Mouse (Mus musculus): ENCODE data around the gene Kansl3. TPM values are rescaled to one million over a fixed set of nuclear protein-coding genes. Genes with fewer than 3 reads are reported as not detected.
A peak's percentile ranks its signal among the peaks of the same experiment; 100 is the strongest.

The Kansl3 gene
- polyA plus RNA-seq, 1 experiment: 47.9 TPM

- H3K27ac ChIP-seq (ENCODE audit: insufficient read depth, low read length): no peak overlapping the region
- TF ChIP-seq CTCF (IDR thresholded peaks at IDR 0.05; ENCODE audit: borderline replicate concordance, insufficient read depth, low read length): no peak
- no peak for TF ChIP-seq POLR2A (IDR thresholded peaks at IDR 0.05; ENCODE audit: low read depth, low read length)
- H3K4me1 ChIP-seq (ENCODE audit: control insufficient read depth, insufficient read depth, low read length): 0 out of 2 replicates have a peak, but pooled peaks cover 4% of the 10 kb centered on the region
- H3K4me3 ChIP-seq (ENCODE audit: insufficient read depth, low read length): peak overlapping the region; percentile 96
Measured at GRCm38 (mm10) chr1:36367698-36368097, 1.3 kb downstream of the Kansl3 start.

GRCm38 (mm10) chr1:36356955-36357695 is 11.9 kb downstream of the Kansl3 start:
- no peak for TF ChIP-seq CTCF (IDR thresholded peaks at IDR 0.05; ENCODE audit: borderline replicate concordance, insufficient read depth, low read length)
- no peak for TF ChIP-seq POLR2A (IDR thresholded peaks at IDR 0.05; ENCODE audit: low read depth, low read length)
- no peak overlapping the region for H3K4me3 ChIP-seq (ENCODE audit: insufficient read depth, low read length)
- no peak overlapping the region for H3K27ac ChIP-seq (ENCODE audit: insufficient read depth, low read length)
- no peaks in the 10 kb centered on the region for H3K4me1 ChIP-seq (ENCODE audit: control insufficient read depth, insufficient read depth, low read length)

- no peak for TF ChIP-seq CTCF (IDR thresholded peaks at IDR 0.05; ENCODE audit: borderline replicate concordance, insufficient read depth, low read length)
- TF ChIP-seq POLR2A (IDR thresholded peaks at IDR 0.05; ENCODE audit: low read depth, low read length): no peak
- Histone ChIP-seq H3K4me3 (ENCODE audit: insufficient read depth, low read length) (no peak overlapping the region), H3K4me1 (ENCODE audit: control insufficient read depth, insufficient read depth, low read length) (no peaks in the 10 kb centered on the region), H3K27ac (ENCODE audit: insufficient read depth, low read length) (no peak overlapping the region)
Measured at GRCm38 (mm10) chr1:36352351-36352750, 16.6 kb downstream of the Kansl3 start.

- Histone ChIP-seq H3K4me3 (ENCODE audit: insufficient read depth, low read length) (no peak overlapping the region), H3K4me1 (ENCODE audit: control insufficient read depth, insufficient read depth, low read length) (no peaks in the 10 kb centered on the region), H3K27ac (ENCODE audit: insufficient read depth, low read length) (no peak overlapping the region)
- no peak for TF ChIP-seq CTCF (IDR thresholded peaks at IDR 0.05; ENCODE audit: borderline replicate concordance, insufficient read depth, low read length)
- no peak for TF ChIP-seq POLR2A (IDR thresholded peaks at IDR 0.05; ENCODE audit: low read depth, low read length)
Measured at GRCm38 (mm10) chr1:36342547-36342946, 26.4 kb downstream of the Kansl3 start.

GRCm38 (mm10) chr1:36332955-36333887 is 35.8 kb downstream of the Kansl3 start:
- H3K4me1 ChIP-seq (ENCODE audit: control insufficient read depth, insufficient read depth, low read length): no peaks in the 10 kb centered on the region
- TF ChIP-seq POLR2A (IDR thresholded peaks at IDR 0.05; ENCODE audit: low read depth, low read length) (no peak), CTCF (IDR thresholded peaks at IDR 0.05; ENCODE audit: borderline replicate concordance, insufficient read depth, low read length) (no peak)
- H3K27ac ChIP-seq (ENCODE audit: insufficient read depth, low read length): no peak overlapping the region
- H3K4me3 ChIP-seq (ENCODE audit: insufficient read depth, low read length): no peak overlapping the region

- no peak for TF ChIP-seq CTCF (IDR thresholded peaks at IDR 0.05; ENCODE audit: borderline replicate concordance, insufficient read depth, low read length)
- no peak for TF ChIP-seq POLR2A (IDR thresholded peaks at IDR 0.05; ENCODE audit: low read depth, low read length)
- Histone ChIP-seq H3K4me3 (ENCODE audit: insufficient read depth, low read length) (no peak overlapping the region), H3K27ac (ENCODE audit: insufficient read depth, low read length) (no peak overlapping the region), H3K4me1 (ENCODE audit: control insufficient read depth, insufficient read depth, low read length) (no peaks in the 10 kb centered on the region)
Measured at GRCm38 (mm10) chr1:36331743-36332142, 37.2 kb downstream of the Kansl3 start.

GRCm38 (mm10) chr1:36326815-36327214 is 42.2 kb downstream of the Kansl3 start:
- peak overlapping the region; percentile 53 for H3K27ac ChIP-seq (ENCODE audit: insufficient read depth, low read length)
- H3K4me1 ChIP-seq (ENCODE audit: control insufficient read depth, insufficient read depth, low read length): peaks cover 3% of the 10 kb centered on the region; the same call in 1 of the 2 replicates
- TF ChIP-seq CTCF (IDR thresholded peaks at IDR 0.05; ENCODE audit: borderline replicate concordance, insufficient read depth, low read length) (no peak), POLR2A (IDR thresholded peaks at IDR 0.05; ENCODE audit: low read depth, low read length) (no peak)
- no peak overlapping the region for H3K4me3 ChIP-seq (ENCODE audit: insufficient read depth, low read length)

- H3K27ac ChIP-seq (ENCODE audit: insufficient read depth, low read length): peak overlapping the region; percentile 53
- H3K4me3 ChIP-seq (ENCODE audit: insufficient read depth, low read length): no peak overlapping the region
- peaks cover 3% of the 10 kb centered on the region; the same call in 1 of the 2 replicates for H3K4me1 ChIP-seq (ENCODE audit: control insufficient read depth, insufficient read depth, low read length)
- TF ChIP-seq CTCF (IDR thresholded peaks at IDR 0.05; ENCODE audit: borderline replicate concordance, insufficient read depth, low read length) (no peak), POLR2A (IDR thresholded peaks at IDR 0.05; ENCODE audit: low read depth, low read length) (no peak)
Measured at GRCm38 (mm10) chr1:36325900-36326321, 43.1 kb downstream of the Kansl3 start.

GRCm38 (mm10) chr1:36323746-36324448 is 45.1 kb downstream of the Kansl3 start:
- no peak overlapping the region for H3K27ac ChIP-seq (ENCODE audit: insufficient read depth, low read length)

More at GRCm38 (mm10) chr1:36323746-36324448, 45.1 kb downstream of the Kansl3 start:
- Histone ChIP-seq H3K4me3 (ENCODE audit: insufficient read depth, low read length) (no peak overlapping the region), H3K4me1 (ENCODE audit: control insufficient read depth, insufficient read depth, low read length) (peaks cover 3% of the 10 kb centered on the region; the same call in 1 of the 2 replicates)
- TF ChIP-seq POLR2A (IDR thresholded peaks at IDR 0.05; ENCODE audit: low read depth, low read length) (no peak), CTCF (IDR thresholded peaks at IDR 0.05; ENCODE audit: borderline replicate concordance, insufficient read depth, low read length) (peak; percentile 66; the same call in 1 of the 2 replicates)

Measured in embryonic fibroblast, embryonic 13.5 days (primary cell).